Mouse (Mus musculus) kidney, embryonic 15.5 days (tissue): ENCODE measurements around the gene Nsd1. TPM values are rescaled to one million over a fixed set of nuclear protein-coding genes. Genes with fewer than 3 reads are reported as not detected.

Experiments
- ATAC-seq: fragments of 200-750 bp; cut with Nextera tagmentation; replicated peaks from 2 replicates; pipeline ENCODE4 v1.8.0; 2017; ENCODE audit warnings: moderate TSS enrichment; ENCODE audit not compliant: low FRiP score
- H3K27ac ChIP-seq: fragments of 300-500 bp; sonication (generic); 2 replicates; pipeline ENCODE4 v1.5.1; 2015; ENCODE audit warnings: mild to moderate bottlenecking, inconsistent platforms
- H3K27me3 ChIP-seq: fragments of 300-500 bp; sonication (generic); 2 replicates; pipeline ENCODE4 v1.6.1; 2015; ENCODE audit warnings: inconsistent platforms
- H3K36me3 ChIP-seq: fragments of 300-500 bp; sonication (generic); 2 replicates; pipeline ENCODE4 v1.6.1; 2015; ENCODE audit warnings: inconsistent platforms
- H3K4me1 ChIP-seq: fragments of 300-500 bp; sonication (generic); 2 replicates; pipeline ENCODE4 v1.6.1; 2015; ENCODE audit warnings: inconsistent platforms
- H3K4me2 ChIP-seq: fragments of 300-500 bp; sonication (generic); 2 replicates; pipeline ENCODE4 v1.6.1; 2015; ENCODE audit warnings: moderate library complexity, mild to moderate bottlenecking, inconsistent platforms
- H3K4me3 ChIP-seq: fragments of 300-500 bp; sonication (generic); replicated peaks from 2 replicates; pipeline ENCODE4 v1.5.1; 2015; ENCODE audit warnings: mild to moderate bottlenecking, inconsistent platforms
- H3K9ac ChIP-seq: fragments of 300-500 bp; sonication (generic); 2 replicates; pipeline ENCODE4 v1.6.1; 2015; ENCODE audit warnings: mild to moderate bottlenecking, inconsistent platforms
- H3K9me3 ChIP-seq: fragments of 300-500 bp; sonication (generic); replicated peaks from 2 replicates; pipeline ENCODE4 v1.6.1; 2016; ENCODE audit warnings: inconsistent platforms
- WGBS: fragments of 180-500 bp; shearing (Covaris S2); methylation state at CpG from one replicate; pipeline ENCODE4 v1.1.7; 2015; ENCODE audit warnings: mixed read lengths; 5-methylcytosine and 5-hydroxymethylcytosine counted together
- polyA plus RNA-seq: library from polyadenylated mRNA; unstranded; fragments of >200 nt; fragmentation: Nextera tagmentation; extraction: Ambion mirVana; gene quantifications from 2 replicates; pipeline ENCODE4 v1.2.1, GENCODE M21; 2015

The Nsd1 gene
- polyA plus RNA-seq: 65.1 and 66.9 TPM in 2 replicates

- H3K4me3 ChIP-seq: peak within 1 kb of the TSS; percentile 80
- H3K4me2 ChIP-seq: peak within 1 kb of the TSS; percentile 85
- peaks cover 42% of the 10 kb centered on the region for H3K4me1 ChIP-seq
- 27% methylated on average over 31 of the region's 31 CpGs for WGBS
- no peaks in the 10 kb centered on the region for H3K9me3 ChIP-seq
- H3K9ac ChIP-seq: peak within 1 kb of the TSS; percentile 78
- no peaks in the 10 kb centered on the region for H3K27me3 ChIP-seq
- peaks cover 15% of the 10 kb centered on the region for H3K36me3 ChIP-seq
- no peak for ATAC-seq
- H3K27ac ChIP-seq: peak within 1 kb of the TSS; percentile 98
These were observed at the start of gene Nsd1 for GRCm38 (mm10) chr13:55209649-55210192. TSS of gene Nsd1 (plus strand) at chr13:55209782.

- H3K4me3 ChIP-seq: no peak overlapping the region
- no peak overlapping the region for H3K27ac ChIP-seq
- H3K9me3 ChIP-seq: no peaks in the 10 kb centered on the region
- no peak overlapping the region for H3K4me2 ChIP-seq
- H3K27me3 ChIP-seq: no peaks in the 10 kb centered on the region
- no peak overlapping the region for H3K9ac ChIP-seq
- WGBS: 48% methylated on average over 7 of the region's 7 CpGs
- H3K4me1 ChIP-seq: no peaks in the 10 kb centered on the region
- H3K36me3 ChIP-seq: peaks cover 53% of the 10 kb centered on the region
- ATAC-seq: no peak
These were observed 47.2 kb upstream of the Nsd1 start for GRCm38 (mm10) chr13:55162365-55162764.

- Histone ChIP-seq H3K9ac (no peak overlapping the region), H3K27me3 (no peaks in the 10 kb centered on the region), H3K36me3 (peaks cover 52% of the 10 kb centered on the region), H3K4me1 (peaks cover 11% of the 10 kb centered on the region), H3K27ac (peak overlapping the region; percentile 32; the same call in 1 of the 2 replicates), H3K9me3 (no peaks in the 10 kb centered on the region), H3K4me3 (no peak overlapping the region), H3K4me2 (no peak overlapping the region)
- WGBS: 52% methylated on average over 5 of the region's 5 CpGs
- ATAC-seq: no peak
These were observed 46.0 kb upstream of the Nsd1 start for GRCm38 (mm10) chr13:55163553-55163952.

GRCm38 (mm10) chr13:55165831-55166339 lies 43.7 kb upstream of the Nsd1 start:
- no peak for ATAC-seq
- H3K4me3 ChIP-seq: no peak overlapping the region
- WGBS: 90% methylated on average over 16 of the region's 16 CpGs
- no peak overlapping the region for H3K4me2 ChIP-seq
- peaks cover 26% of the 10 kb centered on the region for H3K4me1 ChIP-seq
- no peaks in the 10 kb centered on the region for H3K9me3 ChIP-seq
- H3K9ac ChIP-seq: no peak overlapping the region
- H3K27me3 ChIP-seq: no peaks in the 10 kb centered on the region
- peaks cover 34% of the 10 kb centered on the region for H3K36me3 ChIP-seq
- no peak overlapping the region for H3K27ac ChIP-seq

GRCm38 (mm10) chr13:55166806-55167725 lies 42.5 kb upstream of the Nsd1 start:
- H3K27me3 ChIP-seq: no peaks in the 10 kb centered on the region
- H3K4me2 ChIP-seq: no peak overlapping the region
- H3K4me1 ChIP-seq: peaks cover 38% of the 10 kb centered on the region
- no peak overlapping the region for H3K27ac ChIP-seq
- no peak overlapping the region for H3K4me3 ChIP-seq
- H3K36me3 ChIP-seq: peaks cover 24% of the 10 kb centered on the region
- H3K9me3 ChIP-seq: no peaks in the 10 kb centered on the region
- ATAC-seq: no peak
- no peak overlapping the region for H3K9ac ChIP-seq
- WGBS: 87% methylated on average over 32 of the region's 32 CpGs

GRCm38 (mm10) chr13:55167798-55168197 lies 41.8 kb upstream of the Nsd1 start:
- Histone ChIP-seq H3K27ac (peak overlapping the region; percentile 83), H3K9me3 (no peaks in the 10 kb centered on the region), H3K4me2 (no peak overlapping the region), H3K36me3 (peaks cover 24% of the 10 kb centered on the region), H3K9ac (no peak overlapping the region), H3K4me3 (no peak overlapping the region), H3K4me1 (peaks cover 45% of the 10 kb centered on the region), H3K27me3 (no peaks in the 10 kb centered on the region)
- ATAC-seq: no peak
- 75% methylated on average over 11 of the region's 11 CpGs for WGBS

- H3K36me3 ChIP-seq: peaks cover 21% of the 10 kb centered on the region
- H3K9ac ChIP-seq: no peak overlapping the region
- no peaks in the 10 kb centered on the region for H3K27me3 ChIP-seq
- peak overlapping the region; percentile 83 for H3K27ac ChIP-seq
- peaks cover 45% of the 10 kb centered on the region for H3K4me1 ChIP-seq
- ATAC-seq: no peak
- 90% methylated on average over 5 of the region's 5 CpGs for WGBS
- no peaks in the 10 kb centered on the region for H3K9me3 ChIP-seq
- no peak overlapping the region for H3K4me3 ChIP-seq
- H3K4me2 ChIP-seq: no peak overlapping the region
These were observed 41.3 kb upstream of the Nsd1 start for GRCm38 (mm10) chr13:55168255-55168654.

GRCm38 (mm10) chr13:55168958-55169369 lies 40.6 kb upstream of the Nsd1 start:
- H3K9ac ChIP-seq: no peak overlapping the region
- H3K4me3 ChIP-seq: no peak overlapping the region
- peaks cover 45% of the 10 kb centered on the region for H3K4me1 ChIP-seq
- peak; percentile 90 for ATAC-seq
- peaks cover 14% of the 10 kb centered on the region for H3K36me3 ChIP-seq
- H3K27me3 ChIP-seq: no peaks in the 10 kb centered on the region
- H3K4me2 ChIP-seq: no peak overlapping the region
- 33% methylated on average over 13 of the region's 13 CpGs for WGBS
- H3K9me3 ChIP-seq: no peaks in the 10 kb centered on the region
- peak overlapping the region; percentile 83 for H3K27ac ChIP-seq

GRCm38 (mm10) chr13:55171517-55172335 lies 37.9 kb upstream of the Nsd1 start:
- H3K27ac ChIP-seq: peak overlapping the region; percentile 68
- H3K36me3 ChIP-seq: no peaks in the 10 kb centered on the region
- peak overlapping the region; percentile 47 for H3K4me2 ChIP-seq
- no peaks in the 10 kb centered on the region for H3K27me3 ChIP-seq
- 16% methylated on average over 26 of the region's 26 CpGs for WGBS
- peaks cover 45% of the 10 kb centered on the region for H3K4me1 ChIP-seq
- peak overlapping the region; percentile 10 for H3K4me3 ChIP-seq
- ATAC-seq: peak; percentile 59
- H3K9me3 ChIP-seq: no peaks in the 10 kb centered on the region
- H3K9ac ChIP-seq: 0 out of 2 replicates have a peak overlapping the region, but pooled peaks have one; percentile 8

- 49% methylated on average over 7 of the region's 7 CpGs for WGBS
- H3K9ac ChIP-seq: no peak overlapping the region
These were observed 37.2 kb upstream of the Nsd1 start for GRCm38 (mm10) chr13:55172336-55172770.

GRCm38 (mm10) chr13:55174347-55174746 lies 35.2 kb upstream of the Nsd1 start:
- H3K4me1 ChIP-seq: peaks cover 30% of the 10 kb centered on the region
- no peak overlapping the region for H3K27ac ChIP-seq
- H3K36me3 ChIP-seq: no peaks in the 10 kb centered on the region
- WGBS: 79% methylated on average over 11 of the region's 11 CpGs
- H3K27me3 ChIP-seq: no peaks in the 10 kb centered on the region
- ATAC-seq: no peak
- no peaks in the 10 kb centered on the region for H3K9me3 ChIP-seq
- no peak overlapping the region for H3K4me3 ChIP-seq
- no peak overlapping the region for H3K9ac ChIP-seq
- no peak overlapping the region for H3K4me2 ChIP-seq

More at GRCm38 (mm10) chr13:55172336-55172770, 37.2 kb upstream of the Nsd1 start:
- Histone ChIP-seq H3K4me1 (peaks cover 45% of the 10 kb centered on the region), H3K4me2 (peak overlapping the region; percentile 47), H3K4me3 (no peak overlapping the region), H3K9me3 (no peaks in the 10 kb centered on the region), H3K27me3 (no peaks in the 10 kb centered on the region), H3K36me3 (no peaks in the 10 kb centered on the region), H3K27ac (0 out of 2 replicates have a peak overlapping the region, but pooled peaks have one; percentile 19)
- no peak for ATAC-seq
